Mouse (Mus musculus) forebrain, postnatal 0 days (tissue): Measurements from ENCODE around the gene Mfsd5. TPM values are rescaled to one million over a fixed set of nuclear protein-coding genes. Genes with fewer than 3 reads are reported as not detected.
A peak's percentile ranks its signal among the peaks of the same experiment; 100 is the strongest.

Experiments used
- ATAC-seq: fragments of 200-750 bp; cut with Nextera tagmentation; 2 replicates; pipeline ENCODE4 v1.8.0; 2017; ENCODE audit warnings: mild to moderate bottlenecking, moderate library complexity
- DNase-seq: peaks from one replicate; pipeline ENCODE4 v3.0.0-alpha.2; 2015
- H3K27ac ChIP-seq: fragments of 300-500 bp; sonication (generic); 2 replicates; pipeline ENCODE4 v1.5.1; 2014; ENCODE audit warnings: low read depth, mild to moderate bottlenecking, antibody characterized with exemption, low read length, moderate library complexity, mixed read lengths
- H3K27me3 ChIP-seq: fragments of 300-500 bp; sonication (generic); 2 replicates; pipeline ENCODE4 v1.6.1; 2014; ENCODE audit warnings: mild to moderate bottlenecking, low read length, mixed read lengths; ENCODE audit not compliant: insufficient read depth
- H3K36me3 ChIP-seq: fragments of 300-500 bp; sonication (generic); 2 replicates; pipeline ENCODE4 v1.6.1; 2014; ENCODE audit warnings: mild to moderate bottlenecking, moderate library complexity; ENCODE audit not compliant: insufficient read depth
- H3K4me1 ChIP-seq: fragments of 300-500 bp; sonication (generic); 2 replicates; pipeline ENCODE4 v1.6.1; 2014; ENCODE audit warnings: antibody characterized with exemption; ENCODE audit not compliant: insufficient read depth
- H3K4me2 ChIP-seq: fragments of 300-500 bp; sonication (generic); 2 replicates; pipeline ENCODE4 v1.6.1; 2014; ENCODE audit warnings: low read depth, mild to moderate bottlenecking, moderate library complexity
- H3K4me3 ChIP-seq: fragments of 300-500 bp; sonication (generic); 2 replicates; pipeline ENCODE4 v1.5.1; 2014; ENCODE audit warnings: low read depth, low read length, mixed read lengths
- H3K9ac ChIP-seq: fragments of 300-500 bp; sonication (generic); 2 replicates; pipeline ENCODE4 v1.6.1; 2014; ENCODE audit warnings: mild to moderate bottlenecking
- H3K9me3 ChIP-seq: fragments of 300-500 bp; sonication (generic); 2 replicates; pipeline ENCODE4 v1.6.1; 2016; ENCODE audit warnings: low read length
- CTCF ChIP-seq: sonication (generic); IDR thresholded peaks from 2 replicates; pipeline ENCODE4 v1.5.1; 2016; ENCODE audit warnings: antibody characterized with exemption, control low read depth, low read depth
- WGBS: fragments of 180-500 bp; shearing (Covaris S2); extraction: QIAGEN DNeasy Blood & Tissue Kit; methylation state at CpG from one replicate; pipeline ENCODE4 v1.1.7; 2014; 5-methylcytosine and 5-hydroxymethylcytosine counted together
- polyA plus RNA-seq: library from polyadenylated mRNA; unstranded; fragments of >200 nt; fragmentation: Nextera tagmentation; extraction: Ambion mirVana; gene quantifications from 2 replicates; pipeline ENCODE4 v1.2.1, GENCODE M21; 2015
- total RNA-seq: library from RNA; depleted of rRNA; stranded (reverse); fragments of >200 nt; gene quantifications from 2 replicates; pipeline ENCODE4 v1.2.3, GENCODE M21; 2014; rRNA removed

Mfsd5 gene
- total RNA-seq (33.2 and 39.3 TPM in 2 replicates), polyA plus RNA-seq (63.0 and 63.7 TPM in 2 replicates)

DNA sequence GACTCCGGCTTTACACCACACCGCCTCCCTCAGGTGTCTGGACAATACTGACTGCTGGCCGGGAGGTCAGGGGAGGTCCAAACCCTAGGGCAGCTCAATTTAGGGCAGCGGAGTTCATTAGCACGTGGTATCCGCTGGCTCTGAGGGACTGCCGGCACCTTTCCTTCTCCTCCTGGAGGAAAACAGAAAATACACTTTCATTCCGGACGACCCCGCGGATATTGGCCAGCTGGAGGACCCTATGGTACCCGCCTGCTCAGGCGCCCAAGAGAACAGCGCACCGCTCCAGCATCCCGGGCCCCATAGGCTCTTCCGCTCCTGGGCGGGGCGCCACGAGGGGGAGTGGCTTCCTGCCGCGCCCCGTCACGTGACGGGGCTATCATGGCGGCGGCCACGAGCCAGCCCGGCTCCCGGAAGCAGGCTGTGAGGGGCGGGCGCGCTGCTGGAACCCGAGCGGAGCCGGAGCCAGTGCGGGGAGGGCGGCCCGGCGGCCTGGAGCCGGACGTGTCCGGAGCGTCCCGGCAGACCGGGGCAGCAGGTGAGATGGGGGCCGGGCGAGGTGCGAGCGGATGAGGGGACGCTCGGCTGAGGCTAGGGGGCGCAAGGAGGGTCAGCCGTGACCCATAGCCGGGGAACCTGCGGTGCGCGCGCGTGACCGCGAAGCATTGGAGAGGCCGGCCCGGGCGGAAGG is at the start of gene Mfsd5:
Gene Mfsd5, plus strand, starts transcription at position 363 of the 691 bp plus-strand sequence.
- ATAC-seq, result peak; percentile 96
- DNase-seq, result peak; percentile 95
- H3K4me2 ChIP-seq, result peak within 1 kb of the TSS; percentile 80
- no peaks in the 10 kb centered on the region for H3K9me3 ChIP-seq
- no peak for TF ChIP-seq CTCF
- WGBS, result 2% methylated on average over 65 of the region's 65 CpGs
- H3K27me3 ChIP-seq, result no peaks in the 10 kb centered on the region
- 0 out of 2 replicates have a peak, but pooled peaks cover 5% of the 10 kb centered on the region for H3K4me1 ChIP-seq
- peak within 1 kb of the TSS; percentile 88 for H3K27ac ChIP-seq
- H3K36me3 ChIP-seq, result peaks cover 21% of the 10 kb centered on the region
- H3K4me3 ChIP-seq, result peak within 1 kb of the TSS; percentile 93
- H3K9ac ChIP-seq, result peak within 1 kb of the TSS; percentile 86

DNA sequence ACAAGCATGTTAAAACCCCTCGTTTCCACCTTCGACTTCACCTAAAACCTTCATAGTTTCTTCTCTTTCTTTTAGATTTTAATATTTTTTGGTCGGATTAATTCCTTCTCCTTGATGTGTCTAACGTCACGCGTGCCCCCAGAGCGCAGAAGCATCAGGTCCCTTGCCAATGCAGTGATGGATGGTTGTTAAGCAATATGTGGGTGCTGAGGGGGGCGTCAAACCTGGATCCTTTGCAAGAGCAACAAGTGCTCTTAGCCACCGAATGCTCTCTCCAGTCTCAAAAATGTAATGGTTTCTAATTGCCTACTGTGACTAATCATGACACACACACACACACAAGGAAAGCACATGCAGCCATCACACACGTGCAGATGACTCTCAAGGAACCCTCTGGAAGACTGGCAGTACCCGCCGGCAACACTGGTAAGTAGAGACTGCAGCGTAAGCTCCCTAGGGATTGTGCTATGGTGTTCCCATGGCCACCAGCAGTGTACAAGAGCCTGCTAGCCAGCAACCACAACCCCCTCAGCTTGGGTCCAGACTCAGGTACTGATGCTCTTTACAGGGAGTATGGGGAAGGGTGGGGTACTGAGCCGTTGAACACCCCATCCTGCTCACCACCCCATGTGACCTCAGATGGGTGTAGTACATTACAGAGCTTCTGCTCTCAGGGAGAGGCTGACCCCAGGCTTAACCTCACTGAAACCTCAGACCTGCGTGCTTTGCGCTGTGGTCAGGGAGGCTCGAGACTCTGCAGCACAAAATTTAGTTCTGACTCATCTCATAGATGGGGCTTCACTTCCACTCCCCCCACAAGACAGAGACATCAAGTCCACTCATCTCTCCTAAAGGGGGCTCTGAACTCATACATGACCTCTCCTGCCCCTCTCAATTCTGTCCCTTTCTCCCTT is 48.6 kb upstream of the Mfsd5 start:
- Histone ChIP-seq H3K36me3 (no peaks in the 10 kb centered on the region), H3K4me2 (no peak overlapping the region), H3K9ac (no peak overlapping the region), H3K9me3 (no peaks in the 10 kb centered on the region), H3K27me3 (no peaks in the 10 kb centered on the region), H3K4me3 (no peak overlapping the region), H3K27ac (no peak overlapping the region), H3K4me1 (no peaks in the 10 kb centered on the region)
- DNase-seq (no peak), ATAC-seq (no peak)
- 82% methylated on average over 17 of the region's 17 CpGs for WGBS
- no peak for TF ChIP-seq CTCF

GRCm38 (mm10) chr15:102231748-102232147 is 47.5 kb upstream of the Mfsd5 start, which contains the start of gene Itgb7:
Itgb7 (minus strand) TSS chr15:102231944.
- H3K36me3 ChIP-seq, result 0 out of 2 replicates have a peak, but pooled peaks cover 3% of the 10 kb centered on the region
- H3K27ac ChIP-seq, result no peak within 1 kb of the TSS
- no peaks in the 10 kb centered on the region for H3K27me3 ChIP-seq
- no peak within 1 kb of the TSS for H3K4me2 ChIP-seq
- no peaks in the 10 kb centered on the region for H3K4me1 ChIP-seq
- TF ChIP-seq CTCF, result no peak
- no peak within 1 kb of the TSS for H3K4me3 ChIP-seq
- no peak for DNase-seq
- H3K9me3 ChIP-seq, result no peaks in the 10 kb centered on the region
- 66% methylated on average over 6 of the region's 6 CpGs for WGBS
- no peak within 1 kb of the TSS for H3K9ac ChIP-seq
- no peak for ATAC-seq

- Histone ChIP-seq H3K36me3 (0 out of 2 replicates have a peak, but pooled peaks cover 3% of the 10 kb centered on the region), H3K4me3 (no peak overlapping the region), H3K4me2 (no peak overlapping the region), H3K4me1 (no peaks in the 10 kb centered on the region), H3K9ac (no peak overlapping the region), H3K9me3 (no peaks in the 10 kb centered on the region), H3K27ac (no peak overlapping the region), H3K27me3 (no peaks in the 10 kb centered on the region)
- ATAC-seq (no peak), DNase-seq (no peak)
- 88% methylated on average over 7 of the region's 7 CpGs for WGBS
- no peak for TF ChIP-seq CTCF
These were observed 46.5 kb upstream of the Mfsd5 start for GRCm38 (mm10) chr15:102232764-102233163.

DNA sequence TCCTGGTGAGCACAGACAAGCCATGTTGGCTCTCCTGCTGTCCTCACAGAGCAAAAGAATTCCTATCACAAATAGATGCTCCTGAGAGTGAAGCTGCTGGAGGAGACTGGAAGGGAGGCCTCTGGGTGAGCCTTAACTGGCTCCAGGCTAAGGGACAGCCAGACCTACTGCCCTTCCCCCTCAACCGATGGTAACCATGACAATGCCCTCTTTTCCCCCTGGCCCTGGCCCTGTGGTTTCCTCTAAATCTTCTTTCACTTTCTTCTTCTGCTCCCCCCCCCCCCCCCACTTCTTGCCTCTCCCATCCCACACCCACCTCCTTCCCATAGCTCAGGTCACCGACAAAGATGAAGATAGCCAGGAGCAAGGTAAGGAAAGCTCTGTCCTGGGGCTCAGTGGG is 45.4 kb upstream of the Mfsd5 start:
- no peaks in the 10 kb centered on the region for H3K27me3 ChIP-seq
- WGBS, result 33% methylated on average over 2 of the region's 2 CpGs
- H3K36me3 ChIP-seq, result 0 out of 2 replicates have a peak, but pooled peaks cover 6% of the 10 kb centered on the region
- no peak for TF ChIP-seq CTCF
- no peak overlapping the region for H3K4me3 ChIP-seq
- no peak overlapping the region for H3K9ac ChIP-seq
- no peaks in the 10 kb centered on the region for H3K9me3 ChIP-seq
- no peak for ATAC-seq
- no peak overlapping the region for H3K27ac ChIP-seq
- H3K4me2 ChIP-seq, result no peak overlapping the region
- no peak for DNase-seq
- no peaks in the 10 kb centered on the region for H3K4me1 ChIP-seq

DNA sequence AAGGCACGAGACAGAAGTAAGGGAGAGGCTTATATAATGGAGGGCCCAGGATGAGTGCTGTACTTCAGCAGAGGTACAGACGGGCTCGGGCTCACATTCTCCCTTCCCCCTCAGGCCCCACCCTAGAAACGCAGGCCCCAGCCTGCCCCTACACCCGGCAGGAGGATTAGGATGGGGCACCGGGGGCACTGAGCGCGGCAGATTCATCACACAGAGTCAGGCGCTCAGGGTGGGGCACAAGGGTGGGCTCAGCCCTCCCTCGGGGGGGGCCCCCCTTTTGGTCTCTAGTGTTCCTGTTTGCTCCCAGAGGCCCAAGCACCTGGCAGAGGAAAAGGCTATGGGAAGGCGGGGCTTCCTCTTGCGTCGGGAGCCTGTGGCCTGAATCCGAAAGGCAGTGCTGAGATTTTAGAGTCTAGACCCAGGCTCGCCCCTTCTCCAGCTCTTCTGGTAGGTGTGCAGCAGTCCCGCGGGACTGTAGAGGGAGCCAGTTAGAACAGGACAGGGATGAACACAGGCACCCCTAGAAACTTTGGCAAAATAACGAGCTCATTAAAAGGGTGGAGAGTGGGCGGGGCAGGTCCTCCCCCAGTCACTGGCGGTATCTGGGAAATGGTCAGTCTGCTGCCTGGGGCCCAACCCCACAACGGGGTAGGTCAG is 43.8 kb upstream of the Mfsd5 start:
- no peaks in the 10 kb centered on the region for H3K9me3 ChIP-seq
- no peak overlapping the region for H3K4me3 ChIP-seq
- ATAC-seq (no peak), DNase-seq (no peak)
- no peaks in the 10 kb centered on the region for H3K27me3 ChIP-seq
- WGBS, result 17% methylated on average over 21 of the region's 21 CpGs
- no peak overlapping the region for H3K4me2 ChIP-seq
- no peak overlapping the region for H3K9ac ChIP-seq
- H3K27ac ChIP-seq, result no peak overlapping the region
- no peaks in the 10 kb centered on the region for H3K4me1 ChIP-seq
- no peak for TF ChIP-seq CTCF
- H3K36me3 ChIP-seq, result peaks cover 10% of the 10 kb centered on the region; the same call in 1 of the 2 replicates
